Mouse (Mus musculus): ENCODE results near the gene Frmpd2. TPM values are rescaled to one million over a fixed set of nuclear protein-coding genes. Genes with fewer than 3 reads are reported as not detected.
"Not testable (repeated sequence)": the region's sequence is repeated elsewhere in the genome, so short reads cannot be mapped to it uniquely, and the experiment has no call there.

The Frmpd2 gene
- polyA plus RNA-seq (2015; fragmentation: Nextera tagmentation; extraction: Ambion mirVana): 0.10 TPM in 1 of 2 replicates, not detected in the other

DNA sequence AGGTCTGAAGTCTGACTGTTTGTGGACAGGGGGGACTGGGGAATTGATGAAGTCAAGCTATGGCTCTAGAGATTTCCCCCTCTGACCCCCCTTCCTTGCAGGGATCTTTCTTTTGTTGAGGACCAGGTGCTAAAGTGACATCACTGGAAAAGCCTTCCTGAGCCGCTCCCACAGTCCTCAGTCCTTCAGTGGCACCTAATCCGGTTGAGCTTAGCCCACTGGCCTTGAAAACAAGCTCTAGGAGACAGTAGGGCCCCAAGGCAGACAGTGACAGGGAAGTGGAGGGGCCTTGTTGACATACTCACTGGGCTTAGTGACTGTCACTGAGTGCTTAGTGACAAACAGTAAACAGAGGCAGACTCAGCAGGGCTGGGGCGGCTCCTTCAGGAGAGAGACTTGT is at the start of gene Frmpd2:
TSS of gene Frmpd2 (plus strand) at position 366 of the 400 bp plus-strand sequence.
- Histone ChIP-seq H3K4me3 (no peak within 1 kb of the TSS), H3K36me3 (no peaks in the 10 kb centered on the region), H3K9me3 (no peaks in the 10 kb centered on the region), H3K9ac (no peak within 1 kb of the TSS), H3K27ac (no peak within 1 kb of the TSS), H3K4me1 (peaks cover 8% of the 10 kb centered on the region), H3K27me3 (no peaks in the 10 kb centered on the region), H3K4me2 (no peak within 1 kb of the TSS)
- WGBS: 43% methylated on average over 3 of the region's 3 CpGs
- no peak for ATAC-seq (ENCODE audit: insufficient number of reproducible peaks, low FRiP score, low TSS enrichment, low read depth)

GRCm38 (mm10) chr14:33423003-33423402 is 48.5 kb upstream of the Frmpd2 start:
- no peak for ATAC-seq (ENCODE audit: insufficient number of reproducible peaks, low FRiP score, low TSS enrichment, low read depth)
- Histone ChIP-seq H3K27me3 (no peaks in the 10 kb centered on the region), H3K9me3 (no peaks in the 10 kb centered on the region), H3K4me1 (no peaks in the 10 kb centered on the region), H3K36me3 (no peaks in the 10 kb centered on the region), H3K9ac (no peak overlapping the region), H3K4me3 (no peak overlapping the region), H3K27ac (no peak overlapping the region), H3K4me2 (no peak overlapping the region)
- WGBS: 82% methylated on average over 1 of the region's 1 CpGs

- Histone ChIP-seq H3K27me3 (no peaks in the 10 kb centered on the region), H3K36me3 (no peaks in the 10 kb centered on the region), H3K9ac (no peak overlapping the region), H3K4me3 (no peak overlapping the region), H3K9me3 (no peaks in the 10 kb centered on the region), H3K4me2 (no peak overlapping the region), H3K27ac (no peak overlapping the region), H3K4me1 (no peaks in the 10 kb centered on the region)
- ATAC-seq (ENCODE audit: insufficient number of reproducible peaks, low FRiP score, low TSS enrichment, low read depth): no peak
Observed at GRCm38 (mm10) chr14:33424124-33424523, 47.4 kb upstream of the Frmpd2 start.

- H3K9ac ChIP-seq; H3K4me2 ChIP-seq; ATAC-seq (ENCODE audit: insufficient number of reproducible peaks, low FRiP score, low TSS enrichment, low read depth); H3K27me3 ChIP-seq; H3K4me1 ChIP-seq; H3K4me3 ChIP-seq; H3K9me3 ChIP-seq; H3K36me3 ChIP-seq; H3K27ac ChIP-seq: not testable (repeated sequence)
- WGBS: 85% methylated on average over 4 of the region's 4 CpGs
Observed at GRCm38 (mm10) chr14:33432485-33432884, 39.0 kb upstream of the Frmpd2 start.

DNA sequence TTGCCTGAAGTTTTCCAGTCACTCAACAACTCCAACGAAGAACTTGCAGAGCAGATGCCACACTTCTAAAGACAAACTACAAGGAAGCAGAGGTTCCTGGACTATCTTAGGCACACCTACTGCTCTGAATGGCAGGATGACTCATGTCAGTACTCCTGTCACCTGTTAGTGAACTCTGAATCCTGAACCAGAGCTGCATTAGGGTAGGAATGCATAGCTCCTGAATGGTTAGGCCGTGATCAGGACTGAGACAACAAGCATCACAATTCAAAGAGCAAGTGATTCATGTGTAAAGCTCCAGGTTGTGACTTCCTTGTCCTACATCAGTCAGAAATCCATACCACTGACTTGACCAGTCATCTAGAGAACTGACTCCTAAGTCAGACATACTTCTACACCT is 27.7 kb upstream of the Frmpd2 start:
- H3K27me3 ChIP-seq: no peaks in the 10 kb centered on the region
- H3K9ac ChIP-seq: no peak overlapping the region
- H3K4me3 ChIP-seq: no peak overlapping the region
- H3K9me3 ChIP-seq: no peaks in the 10 kb centered on the region
- WGBS: 83% methylated on average over 2 of the region's 2 CpGs
- H3K4me2 ChIP-seq: no peak overlapping the region
- peaks cover 8% of the 10 kb centered on the region; the same call in 1 of the 2 replicates for H3K4me1 ChIP-seq
- H3K27ac ChIP-seq: no peak overlapping the region
- no peaks in the 10 kb centered on the region for H3K36me3 ChIP-seq
- ATAC-seq (ENCODE audit: insufficient number of reproducible peaks, low FRiP score, low TSS enrichment, low read depth): no peak

DNA sequence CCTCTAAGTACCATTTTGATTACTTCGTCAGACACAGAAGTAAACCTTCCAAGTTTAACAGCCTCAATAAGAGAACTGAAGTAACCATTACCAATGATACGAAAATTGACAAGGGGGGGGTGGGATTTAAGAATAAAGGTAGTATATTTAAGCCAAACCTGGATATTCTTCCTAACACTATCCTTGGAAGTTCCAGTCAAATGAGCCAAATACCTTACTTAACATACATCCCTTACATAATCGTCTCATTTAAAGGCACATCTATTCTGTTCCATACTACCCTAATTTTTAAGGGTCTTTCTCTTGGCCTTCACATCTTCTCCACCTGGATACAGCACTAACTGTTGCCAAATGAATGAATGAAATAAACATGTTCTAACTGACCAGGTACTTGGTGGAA is 25.5 kb upstream of the Frmpd2 start:
- peaks cover 8% of the 10 kb centered on the region; the same call in 1 of the 2 replicates for H3K4me1 ChIP-seq
- H3K27me3 ChIP-seq: no peaks in the 10 kb centered on the region
- WGBS: 31% methylated on average over 3 of the region's 3 CpGs
- H3K9me3 ChIP-seq: no peaks in the 10 kb centered on the region
- H3K36me3 ChIP-seq: no peaks in the 10 kb centered on the region
- H3K4me3 ChIP-seq: peak overlapping the region; percentile 87
- no peak for ATAC-seq (ENCODE audit: insufficient number of reproducible peaks, low FRiP score, low TSS enrichment, low read depth)
- no peak overlapping the region for H3K27ac ChIP-seq
- peak overlapping the region; percentile 74; the same call in 1 of the 2 replicates for H3K9ac ChIP-seq
- peak overlapping the region; percentile 67 for H3K4me2 ChIP-seq

DNA sequence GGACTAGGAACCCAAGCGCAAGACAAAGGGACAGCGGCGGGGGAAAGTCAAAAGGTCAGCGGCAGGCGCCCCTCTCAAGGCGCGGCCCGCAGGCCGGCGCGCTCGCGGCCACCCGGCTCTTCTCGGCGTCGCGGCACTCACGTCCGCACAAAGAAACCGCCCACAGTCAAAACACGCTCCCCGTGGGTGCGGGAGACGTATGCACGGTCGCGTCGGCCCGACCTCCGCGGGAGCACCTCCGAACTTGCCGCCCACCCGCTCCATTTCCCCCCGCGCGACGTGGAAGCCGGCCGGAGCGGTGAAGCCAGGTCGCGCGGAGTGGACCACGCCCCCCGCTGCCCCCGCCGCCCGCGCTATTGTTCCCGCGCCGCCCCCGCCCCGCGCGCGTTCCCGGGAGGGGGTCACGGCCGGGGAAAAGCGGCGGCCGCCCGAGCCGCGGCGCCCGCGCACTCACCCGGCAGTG is 24.9 kb upstream of the Frmpd2 start:
- peaks cover 8% of the 10 kb centered on the region; the same call in 1 of the 2 replicates for H3K4me1 ChIP-seq
- peak overlapping the region; percentile 67 for H3K4me2 ChIP-seq
- no peaks in the 10 kb centered on the region for H3K9me3 ChIP-seq
- H3K9ac ChIP-seq: peak overlapping the region; percentile 74
- peak; percentile 63 for ATAC-seq (ENCODE audit: insufficient number of reproducible peaks, low FRiP score, low TSS enrichment, low read depth)
- H3K27me3 ChIP-seq: no peaks in the 10 kb centered on the region
- under 1% methylated on average over 58 of the region's 72 CpGs for WGBS
- peak overlapping the region; percentile 87 for H3K27ac ChIP-seq
- H3K36me3 ChIP-seq: no peaks in the 10 kb centered on the region
- peak overlapping the region; percentile 87 for H3K4me3 ChIP-seq

- Histone ChIP-seq H3K4me2 (peak within 1 kb of the TSS; percentile 67), H3K27ac (peak within 1 kb of the TSS; percentile 87), H3K9me3 (no peaks in the 10 kb centered on the region), H3K4me3 (peak within 1 kb of the TSS; percentile 87), H3K36me3 (no peaks in the 10 kb centered on the region), H3K27me3 (no peaks in the 10 kb centered on the region), H3K9ac (peak within 1 kb of the TSS; percentile 74), H3K4me1 (peaks cover 8% of the 10 kb centered on the region; the same call in 1 of the 2 replicates)
- under 1% methylated on average over 66 of the region's 70 CpGs for WGBS
- peak; percentile 97 for ATAC-seq (ENCODE audit: insufficient number of reproducible peaks, low FRiP score, low TSS enrichment, low read depth)
Observed at GRCm38 (mm10) chr14:33447027-33447569, 24.4 kb upstream of the Frmpd2 start, which contains the start of gene Mapk8. Gene Mapk8, minus strand, starts transcription at chr14:33447158.

- Histone ChIP-seq H3K36me3 (no peaks in the 10 kb centered on the region), H3K9ac (no peak overlapping the region), H3K4me2 (no peak overlapping the region), H3K4me3 (no peak overlapping the region), H3K27ac (no peak overlapping the region), H3K9me3 (no peaks in the 10 kb centered on the region), H3K27me3 (no peaks in the 10 kb centered on the region), H3K4me1 (peaks cover 8% of the 10 kb centered on the region; the same call in 1 of the 2 replicates)
- 78% methylated on average over 4 of the region's 4 CpGs for WGBS
- no peak for ATAC-seq (ENCODE audit: insufficient number of reproducible peaks, low FRiP score, low TSS enrichment, low read depth)
Observed at GRCm38 (mm10) chr14:33448276-33448675, 23.2 kb upstream of the Frmpd2 start.

DNA sequence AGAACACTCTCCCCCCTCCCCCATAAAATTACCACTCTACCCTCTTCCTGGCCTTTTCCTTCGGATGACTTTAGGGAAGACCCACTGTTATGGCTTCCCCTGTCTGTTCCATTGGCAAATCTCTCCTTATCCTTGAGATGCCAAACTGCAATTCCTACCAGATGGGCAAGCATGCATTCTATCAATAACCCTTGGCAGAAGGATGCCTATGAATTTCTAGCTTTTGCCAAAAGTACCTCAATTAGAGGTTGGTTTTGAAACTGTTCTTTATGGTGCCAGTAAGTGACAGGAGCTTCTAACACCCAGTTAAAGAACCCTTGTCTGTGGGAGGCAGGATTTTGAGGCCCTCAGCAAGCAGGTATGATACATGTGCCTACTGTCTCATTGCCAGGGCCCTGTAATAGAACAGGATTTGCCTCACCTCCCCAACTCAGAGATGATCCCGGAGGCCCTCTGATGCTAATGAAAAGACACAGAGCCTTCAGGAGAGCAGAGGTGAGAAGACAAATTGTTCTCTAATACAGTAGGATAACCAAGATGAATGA is 22.1 kb upstream of the Frmpd2 start:
- H3K36me3 ChIP-seq: no peaks in the 10 kb centered on the region
- ATAC-seq (ENCODE audit: insufficient number of reproducible peaks, low FRiP score, low TSS enrichment, low read depth): no peak
- H3K9me3 ChIP-seq: no peaks in the 10 kb centered on the region
- H3K27me3 ChIP-seq: no peaks in the 10 kb centered on the region
- H3K27ac ChIP-seq: no peak overlapping the region
- WGBS: 73% methylated on average over 2 of the region's 2 CpGs
- H3K4me2 ChIP-seq: no peak overlapping the region
- H3K9ac ChIP-seq: no peak overlapping the region
- no peak overlapping the region for H3K4me3 ChIP-seq
- peaks cover 8% of the 10 kb centered on the region; the same call in 1 of the 2 replicates for H3K4me1 ChIP-seq

- H3K27ac ChIP-seq: no peak overlapping the region
- no peak overlapping the region for H3K4me3 ChIP-seq
- no peaks in the 10 kb centered on the region for H3K36me3 ChIP-seq
- H3K9me3 ChIP-seq: no peaks in the 10 kb centered on the region
- ATAC-seq (ENCODE audit: insufficient number of reproducible peaks, low FRiP score, low TSS enrichment, low read depth): no peak
- H3K9ac ChIP-seq: no peak overlapping the region
- peaks cover 6% of the 10 kb centered on the region; the same call in 1 of the 2 replicates for H3K4me1 ChIP-seq
- H3K4me2 ChIP-seq: no peak overlapping the region
- no peaks in the 10 kb centered on the region for H3K27me3 ChIP-seq
Observed at GRCm38 (mm10) chr14:33450331-33450730, 21.2 kb upstream of the Frmpd2 start.

- no peak overlapping the region for H3K27ac ChIP-seq
- H3K9ac ChIP-seq: no peak overlapping the region
- H3K4me2 ChIP-seq: no peak overlapping the region
- no peak overlapping the region for H3K4me3 ChIP-seq
- 66% methylated on average over 3 of the region's 3 CpGs for WGBS
- no peaks in the 10 kb centered on the region for H3K27me3 ChIP-seq
- H3K4me1 ChIP-seq: peaks cover 8% of the 10 kb centered on the region
- ATAC-seq (ENCODE audit: insufficient number of reproducible peaks, low FRiP score, low TSS enrichment, low read depth): no peak
- no peaks in the 10 kb centered on the region for H3K36me3 ChIP-seq
- no peaks in the 10 kb centered on the region for H3K9me3 ChIP-seq
Observed at GRCm38 (mm10) chr14:33463658-33464057, 7.8 kb upstream of the Frmpd2 start.
